Comparison of ENCODE assay signal across 18 mouse cellular contexts in genomic region chr6:33516798-33517197, GRCm38 (mm10).
DNase-seq lines count a peak whose midpoint lies in the region; ATAC-seq and TF ChIP-seq lines count a peak whose summit lies in the region.
"Had no signal": no experiment of that assay in that cellular context is flagged by ENCODE, and none has a peak within 500 bp of the region (broad histone marks: within the 10 kb centered on the region; RNA-seq: fewer than 3 reads in every experiment).

No protein-coding gene starts in this region.

- no peaks in the 10 kb centered on the region for H3K9me3 ChIP-seq in forebrain, postnatal 0 days (ENCODE audit: low read length)
- H3K9me3 ChIP-seq in forebrain, embryonic 15.5 days: no peaks in the 10 kb centered on the region
- no peaks in the 10 kb centered on the region for H3K9me3 ChIP-seq in kidney, embryonic 15.5 days (replicated peaks)
- H3K9me3 ChIP-seq: forebrain, embryonic 12.5 days; heart, embryonic 15.5 days; hindbrain, embryonic 13.5 days; intestine, embryonic 15.5 days; limb, embryonic 12.5 days; liver, embryonic 13.5 days; lung, embryonic 15.5 days; megakaryocyte, embryonic 14.5 days had no signal

- no peak overlapping the region for H3K4me2 ChIP-seq in forebrain, postnatal 0 days (ENCODE audit: low read depth)
- no peak overlapping the region for H3K4me2 ChIP-seq in forebrain, embryonic 15.5 days (replicated peaks)
- no peak overlapping the region for H3K4me2 ChIP-seq in kidney, embryonic 15.5 days
- H3K4me2 ChIP-seq: forebrain, embryonic 12.5 days; heart, embryonic 15.5 days; hindbrain, embryonic 13.5 days; intestine, embryonic 15.5 days; limb, embryonic 12.5 days; liver, embryonic 13.5 days; lung, embryonic 15.5 days had no signal

- H3K79me2 ChIP-seq in macrophage (ENCODE audit: inconsistent target): no peaks in the 10 kb centered on the region

- no peak for TF ChIP-seq CTCF in forebrain, postnatal 0 days (IDR thresholded peaks at IDR 0.05; ENCODE audit: low read depth)
- TF ChIP-seq CTCF in gastrocnemius, adult 2 months (IDR thresholded peaks at IDR 0.05): no peak

- intact Hi-C loops in gastrocnemius, adult 2 months (cut with DNase I): no loop called here

- H3K27ac ChIP-seq in forebrain, postnatal 0 days (ENCODE audit: low read depth, low read length): 0 out of 2 replicates have a peak overlapping the region, but pooled peaks have one; percentile 29
- no peak overlapping the region for H3K27ac ChIP-seq in forebrain, embryonic 15.5 days (replicated peaks)
- H3K27ac ChIP-seq in gastrocnemius, adult 2 months: peak overlapping the region; percentile 21; the same call in 1 of the 2 replicates
- peak overlapping the region; percentile 79; the same call in 1 of the 2 replicates for H3K27ac ChIP-seq in macrophage
- no peak overlapping the region for H3K27ac ChIP-seq in kidney, embryonic 15.5 days
- H3K27ac ChIP-seq: forebrain, embryonic 12.5 days; heart, embryonic 15.5 days; hindbrain, embryonic 13.5 days; intestine, embryonic 15.5 days; limb, embryonic 12.5 days; liver, embryonic 13.5 days; lung, embryonic 15.5 days had no signal

- no peak overlapping the region for H3K4me3 ChIP-seq in forebrain, postnatal 0 days (ENCODE audit: low read depth, low read length)
- no peak overlapping the region for H3K4me3 ChIP-seq in forebrain, embryonic 15.5 days
- no peak overlapping the region for H3K4me3 ChIP-seq in gastrocnemius, adult 2 months
- no peak overlapping the region for H3K4me3 ChIP-seq in macrophage (ENCODE audit: inconsistent target)
- no peak overlapping the region for H3K4me3 ChIP-seq in kidney, embryonic 15.5 days (replicated peaks)
- H3K4me3 ChIP-seq: forebrain, embryonic 12.5 days; heart, embryonic 15.5 days; hindbrain, embryonic 13.5 days; intestine, embryonic 15.5 days; limb, embryonic 12.5 days; liver, embryonic 13.5 days; lung, embryonic 15.5 days; megakaryocyte, embryonic 14.5 days had no signal

- no peaks in the 10 kb centered on the region for H3K36me3 ChIP-seq in forebrain, postnatal 0 days (ENCODE audit: insufficient read depth)
- H3K36me3 ChIP-seq in forebrain, embryonic 15.5 days: no peaks in the 10 kb centered on the region
- H3K36me3 ChIP-seq in macrophage (ENCODE audit: inconsistent target): no peaks in the 10 kb centered on the region
- H3K36me3 ChIP-seq in kidney, embryonic 15.5 days: no peaks in the 10 kb centered on the region
- H3K36me3 ChIP-seq: forebrain, embryonic 12.5 days; heart, embryonic 15.5 days; hindbrain, embryonic 13.5 days; intestine, embryonic 15.5 days; limb, embryonic 12.5 days; liver, embryonic 13.5 days; lung, embryonic 15.5 days had no signal

- ATAC-seq in forebrain, postnatal 0 days: no peak
- no peak for ATAC-seq in forebrain, embryonic 15.5 days (replicated peaks)
- no peak for ATAC-seq in kidney, embryonic 15.5 days (replicated peaks; ENCODE audit: low FRiP score)
- ATAC-seq: intestine, embryonic 15.5 days had no signal

- 88% methylated on average over 6 of the region's 6 CpGs for WGBS in forebrain, postnatal 0 days
- 86% methylated on average over 6 of the region's 6 CpGs for WGBS in forebrain, embryonic 15.5 days
- 97% methylated on average over 5 of the region's 6 CpGs for WGBS in macrophage (ENCODE audit: missing documents)
- 90% methylated on average over 6 of the region's 6 CpGs for WGBS in kidney, embryonic 15.5 days

- H3K27me3 ChIP-seq in forebrain, postnatal 0 days (ENCODE audit: insufficient read depth, low read length): no peaks in the 10 kb centered on the region
- H3K27me3 ChIP-seq in forebrain, embryonic 15.5 days: no peaks in the 10 kb centered on the region
- H3K27me3 ChIP-seq in kidney, embryonic 15.5 days: no peaks in the 10 kb centered on the region
- H3K27me3 ChIP-seq: forebrain, embryonic 12.5 days; heart, embryonic 15.5 days; hindbrain, embryonic 13.5 days; intestine, embryonic 15.5 days; limb, embryonic 12.5 days; liver, embryonic 13.5 days; lung, embryonic 15.5 days; megakaryocyte, embryonic 14.5 days had no signal

- no peak overlapping the region for H3K9ac ChIP-seq in forebrain, postnatal 0 days
- no peak overlapping the region for H3K9ac ChIP-seq in forebrain, embryonic 15.5 days (replicated peaks)
- no peak overlapping the region for H3K9ac ChIP-seq in kidney, embryonic 15.5 days
- H3K9ac ChIP-seq: forebrain, embryonic 12.5 days; heart, embryonic 15.5 days; hindbrain, embryonic 13.5 days; intestine, embryonic 15.5 days; limb, embryonic 12.5 days; liver, embryonic 13.5 days; lung, embryonic 15.5 days had no signal

- no peak for DNase-seq in forebrain, postnatal 0 days
- DNase-seq in layer of hippocampus, postnatal 10 days (ENCODE audit: low spot score in 2 of 2): peak; percentile 16 to 26
- DNase-seq in layer of hippocampus, postnatal 36 days: no peak
- DNase-seq in gastrocnemius, adult 2 months: peak; percentile 36
- DNase-seq in natural killer cell, adult 2 months (ENCODE audit: low spot score in 2 of 2): no peak
- DNase-seq: adrenal gland, postnatal 25 days; cerebellum, adult 2 months; liver, embryonic 13.5 days had no signal

- no peaks in the 10 kb centered on the region; the same call in 1 of the 2 replicates for H3K4me1 ChIP-seq in forebrain, postnatal 0 days (ENCODE audit: insufficient read depth)
- H3K4me1 ChIP-seq in forebrain, embryonic 15.5 days: peaks cover 8% of the 10 kb centered on the region; the same call in 1 of the 2 replicates
- 0 out of 2 replicates have a peak, but pooled peaks cover 4% of the 10 kb centered on the region for H3K4me1 ChIP-seq in kidney, embryonic 15.5 days
- H3K4me1 ChIP-seq: limb, embryonic 12.5 days; liver, embryonic 13.5 days; lung, embryonic 15.5 days had no signal

Comparison
In these comparisons a context has a peak if more than half of its experiments do, and no peak if none do; other contexts are left out.
1. DNase-seq: peak in layer of hippocampus, postnatal 10 days (2 of 2) and gastrocnemius, adult 2 months (single experiment); none in forebrain, postnatal 0 days (single experiment), layer of hippocampus, postnatal 36 days (0 of 2) and natural killer cell, adult 2 months (0 of 2).
2. H3K27ac ChIP-seq: peak in forebrain, postnatal 0 days (single experiment), gastrocnemius, adult 2 months (single experiment) and macrophage (single experiment); none in forebrain, embryonic 15.5 days (single experiment) and kidney, embryonic 15.5 days (single experiment).